Mouse (Mus musculus): ENCODE measurements around the gene Sftpa1. TPM values are rescaled to one million over a fixed set of nuclear protein-coding genes. Genes with fewer than 3 reads are reported as not detected.

The Sftpa1 gene
- total and polyA plus RNA-seq, 3 experiments: 3.6 TPM; not detected in 2

DNA sequence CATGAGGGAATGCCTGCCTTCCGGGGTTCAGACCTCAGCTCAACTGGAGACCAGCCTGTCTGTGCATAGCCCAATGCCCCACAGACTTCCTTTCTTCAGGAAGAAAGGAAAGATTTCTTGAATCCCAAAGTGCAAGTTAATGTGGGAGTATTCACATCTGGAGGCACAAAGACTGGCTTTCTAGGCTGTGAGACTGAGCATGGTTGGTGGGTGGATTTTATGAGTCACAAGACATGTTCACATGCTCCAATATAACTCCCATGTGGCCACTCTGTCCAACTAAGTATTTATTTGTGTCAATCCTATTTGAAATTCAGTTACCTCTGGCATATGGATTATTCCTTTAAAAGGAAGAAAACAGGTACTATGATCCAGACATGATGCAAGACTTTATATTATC is 32.9 kb upstream of the Sftpa1 start:
- intact Hi-C loops (cut with DNase I): no loop called here
- H3K4me1 ChIP-seq (ENCODE audit: control insufficient read depth, insufficient read depth, low read length): no peaks in the 10 kb centered on the region
- no peaks in the 10 kb centered on the region for H3K36me3 ChIP-seq (ENCODE audit: control insufficient read depth, insufficient read depth, low read length)
- WGBS: 85% methylated on average over 1 of the region's 1 CpGs
- no peaks in the 10 kb centered on the region for H3K79me2 ChIP-seq (replicated peaks; ENCODE audit: control insufficient read depth, insufficient read depth, low read length)
- H3K4me3 ChIP-seq: no peak overlapping the region
- no peak overlapping the region for H3K27ac ChIP-seq
- H3K9ac ChIP-seq (ENCODE audit: low read depth, low read length): no peak overlapping the region
- H3K27me3 ChIP-seq (ENCODE audit: control insufficient read depth, insufficient read depth, low read length): 0 out of 2 replicates have a peak, but pooled peaks cover 1% of the 10 kb centered on the region
- DNase-seq: no peak
- TF ChIP-seq POLR2A (IDR thresholded peaks at IDR 0.05; ENCODE audit: insufficient read depth, low read depth, low read length) (no peak), CTCF (IDR thresholded peaks at IDR 0.05) (no peak), EP300 (IDR thresholded peaks at IDR 0.05; ENCODE audit: insufficient read depth, low read depth, low read length) (no peak)

DNA sequence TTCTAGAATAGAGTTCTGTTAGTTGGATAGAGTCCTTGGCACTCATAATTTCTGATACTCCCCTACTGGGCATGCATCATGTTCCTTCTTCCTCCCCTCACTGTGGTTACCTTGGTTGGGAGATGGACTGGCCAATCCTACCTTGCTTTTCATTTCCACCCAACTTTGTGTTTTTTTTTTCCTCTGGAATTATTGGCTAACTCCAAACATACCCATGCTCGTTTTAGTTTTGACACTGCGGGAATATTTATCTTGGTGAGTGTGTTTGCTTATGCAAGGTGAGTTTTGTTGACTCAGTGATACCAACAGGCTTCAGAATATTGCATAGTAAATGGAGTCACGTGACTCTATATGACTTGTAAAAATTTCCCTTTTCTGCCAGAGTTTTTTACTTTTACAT is 30.9 kb upstream of the Sftpa1 start:
- Histone ChIP-seq H3K4me1 (ENCODE audit: control insufficient read depth, insufficient read depth, low read length) (no peaks in the 10 kb centered on the region), H3K79me2 (replicated peaks; ENCODE audit: control insufficient read depth, insufficient read depth, low read length) (no peaks in the 10 kb centered on the region), H3K27ac (no peak overlapping the region), H3K36me3 (ENCODE audit: control insufficient read depth, insufficient read depth, low read length) (no peaks in the 10 kb centered on the region), H3K9ac (ENCODE audit: low read depth, low read length) (no peak overlapping the region), H3K27me3 (ENCODE audit: control insufficient read depth, insufficient read depth, low read length) (no peaks in the 10 kb centered on the region), H3K4me3 (no peak overlapping the region)
- intact Hi-C loops (cut with DNase I): no loop called here
- no peak for DNase-seq
- 81% methylated on average over 3 of the region's 3 CpGs for WGBS
- TF ChIP-seq CTCF (IDR thresholded peaks at IDR 0.05) (no peak), EP300 (IDR thresholded peaks at IDR 0.05; ENCODE audit: insufficient read depth, low read depth, low read length) (no peak), POLR2A (IDR thresholded peaks at IDR 0.05; ENCODE audit: insufficient read depth, low read depth, low read length) (no peak)

DNA sequence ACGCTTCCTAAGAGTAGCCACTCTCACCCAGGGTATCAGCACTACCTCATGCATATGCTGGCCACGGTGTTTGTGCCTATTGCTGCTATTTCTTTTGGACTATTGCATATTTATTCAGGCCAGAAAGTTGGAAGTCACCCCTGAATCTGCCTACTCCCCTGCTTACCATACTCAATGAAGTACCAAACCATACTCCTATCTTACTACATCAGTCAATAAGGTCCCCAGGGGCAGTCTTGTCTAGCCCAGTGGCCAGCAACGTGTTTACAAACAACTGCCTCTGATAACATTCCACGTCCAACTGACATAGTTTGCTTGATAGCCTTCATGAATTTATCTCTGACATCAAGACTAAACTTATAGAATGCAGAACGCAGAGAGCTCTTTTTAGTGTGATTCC is 30.3 kb upstream of the Sftpa1 start:
- Histone ChIP-seq H3K27me3 (ENCODE audit: control insufficient read depth, insufficient read depth, low read length) (no peaks in the 10 kb centered on the region), H3K4me3 (no peak overlapping the region), H3K27ac (no peak overlapping the region), H3K9ac (ENCODE audit: low read depth, low read length) (no peak overlapping the region), H3K4me1 (ENCODE audit: control insufficient read depth, insufficient read depth, low read length) (no peaks in the 10 kb centered on the region), H3K36me3 (ENCODE audit: control insufficient read depth, insufficient read depth, low read length) (no peaks in the 10 kb centered on the region), H3K79me2 (replicated peaks; ENCODE audit: control insufficient read depth, insufficient read depth, low read length) (no peaks in the 10 kb centered on the region)
- intact Hi-C loops (cut with DNase I): no loop called here
- 64% methylated on average over 5 of the region's 5 CpGs for WGBS
- TF ChIP-seq CTCF (IDR thresholded peaks at IDR 0.05) (no peak), EP300 (IDR thresholded peaks at IDR 0.05; ENCODE audit: insufficient read depth, low read depth, low read length) (no peak), POLR2A (IDR thresholded peaks at IDR 0.05; ENCODE audit: insufficient read depth, low read depth, low read length) (no peak)
- DNase-seq: no peak

DNA sequence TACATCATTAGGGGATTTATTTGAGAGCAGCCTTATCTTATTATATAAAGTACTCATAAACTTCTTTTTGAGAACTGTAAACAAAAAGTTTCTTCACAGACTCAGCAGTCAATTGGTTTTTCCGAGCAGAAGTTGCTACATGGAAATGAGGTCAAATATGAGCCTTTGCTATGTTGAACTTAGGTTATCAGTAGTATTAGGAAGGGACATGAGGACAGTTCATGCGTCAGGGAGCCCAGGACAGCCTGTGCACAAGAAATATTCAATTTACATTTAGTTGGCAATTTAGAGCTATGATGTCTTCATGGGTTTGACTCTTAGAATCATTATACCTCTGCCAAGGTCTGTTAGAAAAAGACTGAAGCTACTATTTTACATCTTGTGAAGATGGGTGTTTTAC is 29.3 kb upstream of the Sftpa1 start:
- DNase-seq: no peak
- TF ChIP-seq POLR2A (IDR thresholded peaks at IDR 0.05; ENCODE audit: insufficient read depth, low read depth, low read length) (no peak), EP300 (IDR thresholded peaks at IDR 0.05; ENCODE audit: insufficient read depth, low read depth, low read length) (no peak), CTCF (IDR thresholded peaks at IDR 0.05) (no peak)
- Histone ChIP-seq H3K9ac (ENCODE audit: low read depth, low read length) (no peak overlapping the region), H3K79me2 (replicated peaks; ENCODE audit: control insufficient read depth, insufficient read depth, low read length) (no peaks in the 10 kb centered on the region), H3K4me3 (no peak overlapping the region), H3K4me1 (ENCODE audit: control insufficient read depth, insufficient read depth, low read length) (no peaks in the 10 kb centered on the region), H3K27me3 (ENCODE audit: control insufficient read depth, insufficient read depth, low read length) (no peaks in the 10 kb centered on the region), H3K36me3 (ENCODE audit: control insufficient read depth, insufficient read depth, low read length) (no peaks in the 10 kb centered on the region), H3K27ac (no peak overlapping the region)
- intact Hi-C loops (cut with DNase I): no loop called here
- 46% methylated on average over 2 of the region's 2 CpGs for WGBS

DNA sequence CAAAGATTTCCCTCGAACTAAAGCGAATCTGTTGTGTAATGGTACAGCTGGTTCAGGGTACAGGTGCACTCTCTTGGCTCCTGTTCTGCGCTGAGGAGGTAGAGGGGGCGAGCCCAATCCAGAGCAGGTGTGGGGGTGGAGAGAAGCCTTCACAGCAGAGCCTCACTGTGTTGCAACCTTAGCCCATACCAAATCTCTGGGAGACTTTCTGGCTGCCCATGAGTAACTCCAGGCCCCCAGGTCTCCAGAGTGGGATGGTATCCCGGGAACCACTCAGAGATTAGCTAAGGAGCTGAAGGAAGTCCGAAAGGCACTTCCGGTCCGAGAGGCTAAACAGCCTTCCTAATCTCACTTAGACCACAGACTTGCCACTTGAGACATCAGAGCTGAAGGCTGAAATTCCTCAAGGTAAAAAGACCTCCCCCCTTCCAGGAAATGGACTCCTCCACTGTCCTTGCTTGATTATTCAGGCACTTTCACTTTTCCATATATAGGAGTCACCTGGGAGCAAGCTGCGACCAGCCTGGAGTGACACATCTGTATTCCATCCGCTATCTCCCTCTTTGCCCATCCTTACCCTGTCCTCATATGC is 26.6 kb upstream of the Sftpa1 start, which contains the start of gene Mat1a:
TSS of gene Mat1a (plus strand) at position 183 of the 592 bp plus-strand sequence.
- WGBS: 45% methylated on average over 10 of the region's 10 CpGs
- no peak within 1 kb of the TSS for H3K9ac ChIP-seq (ENCODE audit: low read depth, low read length)
- intact Hi-C loops (cut with DNase I): no loop called here

DNA sequence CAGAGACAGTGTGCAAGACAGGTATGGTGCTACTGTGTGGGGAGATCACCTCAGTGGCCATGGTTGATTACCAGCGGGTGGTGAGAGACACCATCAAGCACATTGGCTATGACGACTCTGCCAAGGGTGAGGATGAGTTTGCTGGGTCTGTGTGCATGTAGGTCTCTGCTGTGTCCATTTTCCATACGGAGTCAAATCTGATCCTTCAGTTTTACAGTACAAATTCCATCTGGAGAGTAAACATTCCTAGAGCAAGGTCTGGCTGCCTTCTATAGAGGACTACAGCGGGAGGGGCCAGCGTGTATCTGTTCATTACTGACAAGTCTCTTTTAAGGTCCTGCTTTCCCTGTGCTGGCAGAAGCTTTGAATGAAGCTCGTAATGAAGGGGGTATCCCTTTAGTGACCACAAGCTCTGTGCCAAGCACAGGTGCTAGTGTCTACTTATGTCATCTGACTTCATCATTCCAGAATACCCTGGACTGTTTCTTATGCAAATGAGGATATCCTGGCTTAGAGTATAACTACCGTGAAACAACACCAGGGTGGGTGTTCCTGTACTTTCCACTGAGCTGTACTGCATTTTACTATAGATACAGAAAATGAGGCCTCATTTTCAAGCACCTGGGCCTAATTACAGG is 20.4 kb upstream of the Sftpa1 start:
- intact Hi-C loops (cut with DNase I): no loop called here
- Histone ChIP-seq H3K79me2 (replicated peaks; ENCODE audit: control insufficient read depth, insufficient read depth, low read length) (no peaks in the 10 kb centered on the region), H3K4me1 (ENCODE audit: control insufficient read depth, insufficient read depth, low read length) (no peaks in the 10 kb centered on the region), H3K36me3 (ENCODE audit: control insufficient read depth, insufficient read depth, low read length) (no peaks in the 10 kb centered on the region), H3K27ac (no peak overlapping the region), H3K4me3 (no peak overlapping the region), H3K27me3 (ENCODE audit: control insufficient read depth, insufficient read depth, low read length) (no peaks in the 10 kb centered on the region), H3K9ac (ENCODE audit: low read depth, low read length) (no peak overlapping the region)
- no peak for TF ChIP-seq EP300 (IDR thresholded peaks at IDR 0.05; ENCODE audit: insufficient read depth, low read depth, low read length)
- no peak for TF ChIP-seq CTCF (IDR thresholded peaks at IDR 0.05)
- TF ChIP-seq POLR2A (IDR thresholded peaks at IDR 0.05; ENCODE audit: insufficient read depth, low read depth, low read length): no peak
- WGBS: 84% methylated on average over 7 of the region's 7 CpGs
- no peak for DNase-seq

More for the DNA sequence above, 26.6 kb upstream of the Sftpa1 start, which contains the start of gene Mat1a:
- DNase-seq: no peak
- Histone ChIP-seq H3K27ac (no peak within 1 kb of the TSS), H3K36me3 (ENCODE audit: control insufficient read depth, insufficient read depth, low read length) (no peaks in the 10 kb centered on the region), H3K79me2 (replicated peaks; ENCODE audit: control insufficient read depth, insufficient read depth, low read length) (no peaks in the 10 kb centered on the region), H3K4me1 (ENCODE audit: control insufficient read depth, insufficient read depth, low read length) (no peaks in the 10 kb centered on the region), H3K27me3 (ENCODE audit: control insufficient read depth, insufficient read depth, low read length) (no peaks in the 10 kb centered on the region), H3K4me3 (no peak within 1 kb of the TSS)
- TF ChIP-seq EP300 (IDR thresholded peaks at IDR 0.05; ENCODE audit: insufficient read depth, low read depth, low read length): no peak

All from heart, adult 2 months (tissue).